Mouse (Mus musculus): Measurements from ENCODE around the gene Vmn2r83.
"Not testable (repeated sequence)": the region's sequence is repeated elsewhere in the genome, so short reads cannot be mapped to it uniquely, and the experiment has no call there.

Vmn2r83 gene

GRCm38 (mm10) chr10:79468431-79468830 lies at the start of gene Vmn2r83:
Gene Vmn2r83 (plus strand): TSS chr10:79468731.
- DNase-seq (ENCODE audit: low spot score in 2 of 2), result no peak

GRCm38 (mm10) chr10:79435141-79435820 lies 33.2 kb upstream of the Vmn2r83 start:
- DNase-seq (ENCODE audit: low spot score in 2 of 2), result not testable (repeated sequence)

- no peak for DNase-seq (ENCODE audit: low spot score in 2 of 2)
Observed at GRCm38 (mm10) chr10:79495886-79496285, 27.4 kb downstream of the Vmn2r83 start.

GRCm38 (mm10) chr10:79496701-79497288 lies 28.3 kb downstream of the Vmn2r83 start:
- DNase-seq (ENCODE audit: low spot score in 2 of 2), result no peak

- no peak for DNase-seq (ENCODE audit: low spot score in 2 of 2)
Observed at GRCm38 (mm10) chr10:79502830-79503644, 34.5 kb downstream of the Vmn2r83 start.

GRCm38 (mm10) chr10:79506709-79507108 lies 38.2 kb downstream of the Vmn2r83 start:
- no peak for DNase-seq (ENCODE audit: low spot score in 2 of 2)

- no peak for DNase-seq (ENCODE audit: low spot score in 2 of 2)
Observed at GRCm38 (mm10) chr10:79524433-79524832, 55.9 kb downstream of the Vmn2r83 start.

GRCm38 (mm10) chr10:79525456-79526325 lies 57.2 kb downstream of the Vmn2r83 start:
- DNase-seq (ENCODE audit: low spot score in 2 of 2), result no peak

GRCm38 (mm10) chr10:79526661-79527452 lies 58.3 kb downstream of the Vmn2r83 start:
- DNase-seq (ENCODE audit: low spot score in 2 of 2), result no peak

GRCm38 (mm10) chr10:79527453-79527845 lies 58.9 kb downstream of the Vmn2r83 start:
- DNase-seq (ENCODE audit: low spot score in 2 of 2), result no peak

- no peak for DNase-seq (ENCODE audit: low spot score in 2 of 2)
Observed at GRCm38 (mm10) chr10:79528081-79528480, 59.5 kb downstream of the Vmn2r83 start.

- peak in 1 of 2 experiments; percentile 12 for DNase-seq (ENCODE audit: low spot score in 2 of 2)
Observed at GRCm38 (mm10) chr10:79530241-79530640, 61.7 kb downstream of the Vmn2r83 start.

GRCm38 (mm10) chr10:79530721-79531120 lies 62.2 kb downstream of the Vmn2r83 start:
- peak in 1 of 2 experiments; percentile 22 for DNase-seq (ENCODE audit: low spot score in 2 of 2)

- DNase-seq (ENCODE audit: low spot score in 2 of 2), result peak in 1 of 2 experiments; percentile 18
Observed at GRCm38 (mm10) chr10:79531593-79531992, 63.1 kb downstream of the Vmn2r83 start.

- peak; percentile 12 to 18 for DNase-seq (ENCODE audit: low spot score in 2 of 2)
Observed at GRCm38 (mm10) chr10:79532678-79533077, 64.1 kb downstream of the Vmn2r83 start.

GRCm38 (mm10) chr10:79533126-79533911 lies 64.8 kb downstream of the Vmn2r83 start, which contains the start of gene Plpp2:
Gene Plpp2 (minus strand): TSS chr10:79533796.
- DNase-seq (ENCODE audit: low spot score in 2 of 2), result peak; percentile 42 to 54

- peak; percentile 17 to 19 for DNase-seq (ENCODE audit: low spot score in 2 of 2)
Observed at GRCm38 (mm10) chr10:79534426-79534825, 65.9 kb downstream of the Vmn2r83 start.

GRCm38 (mm10) chr10:79535431-79535830 lies 66.9 kb downstream of the Vmn2r83 start:
- DNase-seq (ENCODE audit: low spot score in 2 of 2), result peak in 1 of 2 experiments; percentile 17

GRCm38 (mm10) chr10:79536461-79537080 lies 68.0 kb downstream of the Vmn2r83 start:
- peak in 1 of 2 experiments; percentile 20 for DNase-seq (ENCODE audit: low spot score in 2 of 2)

All from right cerebral cortex, postnatal 10 days (tissue).